Mouse (Mus musculus) common myeloid progenitor, adult 5-6 weeks (primary cell): ENCODE results near the gene Tmprss5. TPM values are rescaled to one million over a fixed set of nuclear protein-coding genes. Genes with fewer than 3 reads are reported as not detected.

Source experiments
- ATAC-seq: replicated peaks from 2 replicates; pipeline ENCODE4 v1.8.0; 2016; ENCODE audit warnings: low read depth, mild to moderate bottlenecking, moderate TSS enrichment, inconsistent platforms; ENCODE audit not compliant: poor library complexity, severe bottlenecking
- total RNA-seq: library from RNA; stranded (forward); fragments of 200-1000, 187-1606 nt; gene quantifications from 2 replicates; pipeline ENCODE4 v1.2.3, GENCODE M21; 2017

Gene Tmprss5
- not detected in 2 replicates for total RNA-seq

DNA sequence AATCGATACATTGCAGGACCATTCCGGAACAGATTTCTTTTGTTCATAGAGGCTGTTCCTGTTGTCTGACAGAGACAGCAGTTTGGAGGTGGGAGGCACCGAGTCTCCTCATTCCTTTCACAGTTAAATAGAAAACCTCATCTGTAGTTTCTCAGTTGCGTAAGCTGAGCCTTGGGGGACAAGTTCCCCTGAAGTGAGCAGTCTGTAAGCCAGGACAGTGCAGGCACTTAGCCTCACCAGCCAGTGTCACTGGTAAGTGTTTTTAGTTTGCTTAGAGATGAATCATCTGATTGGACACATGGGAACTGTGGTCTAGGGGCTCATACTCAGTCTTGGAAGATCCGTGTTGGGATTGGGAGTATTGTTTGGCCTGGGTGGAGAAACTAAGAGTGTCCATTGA, at the start of gene Tmprss5:
Tmprss5 (plus strand) TSS at position 154 of the 400 bp plus-strand sequence.
- no peak for ATAC-seq

DNA sequence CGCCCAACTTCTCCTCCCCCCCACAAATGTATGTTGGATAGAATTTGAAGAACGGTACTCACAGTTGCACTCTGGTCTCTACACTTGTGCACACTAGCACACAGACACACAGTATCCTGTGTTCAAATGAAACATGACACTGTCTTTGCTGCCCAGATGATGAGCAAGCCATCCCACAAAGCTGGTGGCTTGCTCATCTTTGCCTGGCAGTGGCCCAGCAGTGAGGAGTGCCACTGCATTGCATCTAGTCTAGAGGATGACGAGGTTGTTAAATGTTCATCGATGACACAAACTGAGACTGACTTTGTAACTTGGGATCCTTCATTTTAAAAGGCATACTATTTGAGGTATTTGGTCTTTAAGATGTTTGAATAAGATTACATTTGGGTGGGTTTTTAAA, 46.3 kb upstream of the Tmprss5 start:
- ATAC-seq, result no peak

DNA sequence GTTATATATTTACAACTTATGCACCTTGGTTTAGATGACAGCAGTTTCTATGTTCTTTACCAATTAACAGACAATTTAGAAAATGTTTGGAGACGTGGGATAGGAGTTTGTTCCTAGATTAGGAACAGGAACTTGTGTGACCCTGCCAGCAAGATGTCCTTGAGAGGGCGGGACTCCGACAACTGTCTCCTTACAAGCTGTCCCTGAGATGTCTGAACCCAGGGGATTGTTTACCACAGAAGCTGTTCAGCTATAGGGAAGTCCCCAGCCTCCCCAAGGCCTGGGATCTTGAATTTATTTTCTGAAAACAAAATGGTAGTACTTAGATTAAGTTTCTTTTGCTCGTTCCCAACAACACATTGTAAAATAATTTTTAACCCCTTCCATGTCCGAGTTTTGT, 30.2 kb upstream of the Tmprss5 start:
- ATAC-seq, result no peak

DNA sequence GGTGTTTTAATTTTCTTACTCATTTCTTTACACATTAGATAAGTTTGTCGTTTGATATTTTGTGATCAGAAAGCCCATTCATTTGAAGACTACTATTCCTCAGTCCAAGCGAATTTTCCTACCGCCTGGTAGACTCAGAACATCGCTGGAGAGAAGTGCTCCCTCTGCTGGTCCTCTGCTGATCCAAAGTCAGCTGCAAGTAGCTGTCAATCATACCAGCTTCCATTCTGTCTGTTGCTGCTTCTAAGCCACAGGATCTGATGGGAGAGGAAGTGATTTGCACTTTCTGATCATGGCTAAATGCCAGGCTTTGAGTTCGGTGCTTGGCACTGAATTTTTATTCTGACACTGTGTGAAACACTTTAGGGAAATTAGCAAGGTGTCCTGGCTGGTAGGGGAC, 29.7 kb upstream of the Tmprss5 start:
- ATAC-seq, result peak; percentile 70

DNA sequence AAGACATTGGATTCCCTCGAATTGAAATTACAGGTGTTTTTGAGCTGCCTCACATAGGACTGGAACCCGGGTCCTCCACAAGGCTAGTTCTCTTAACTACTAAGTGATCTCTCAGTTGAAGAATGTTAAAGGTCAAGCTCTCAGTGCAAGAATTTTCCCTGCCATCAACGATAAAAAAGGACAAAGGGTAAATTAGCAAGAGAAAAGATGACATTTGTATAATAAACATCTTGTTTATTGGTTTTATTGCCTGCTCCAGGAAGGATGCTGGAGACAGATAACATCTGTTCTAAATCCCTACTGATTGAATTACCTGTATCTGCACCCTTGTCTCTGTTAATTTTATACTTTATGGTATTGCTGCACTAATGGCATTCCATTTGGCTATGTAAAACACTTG, 27.0 kb upstream of the Tmprss5 start:
- ATAC-seq, result no peak

DNA sequence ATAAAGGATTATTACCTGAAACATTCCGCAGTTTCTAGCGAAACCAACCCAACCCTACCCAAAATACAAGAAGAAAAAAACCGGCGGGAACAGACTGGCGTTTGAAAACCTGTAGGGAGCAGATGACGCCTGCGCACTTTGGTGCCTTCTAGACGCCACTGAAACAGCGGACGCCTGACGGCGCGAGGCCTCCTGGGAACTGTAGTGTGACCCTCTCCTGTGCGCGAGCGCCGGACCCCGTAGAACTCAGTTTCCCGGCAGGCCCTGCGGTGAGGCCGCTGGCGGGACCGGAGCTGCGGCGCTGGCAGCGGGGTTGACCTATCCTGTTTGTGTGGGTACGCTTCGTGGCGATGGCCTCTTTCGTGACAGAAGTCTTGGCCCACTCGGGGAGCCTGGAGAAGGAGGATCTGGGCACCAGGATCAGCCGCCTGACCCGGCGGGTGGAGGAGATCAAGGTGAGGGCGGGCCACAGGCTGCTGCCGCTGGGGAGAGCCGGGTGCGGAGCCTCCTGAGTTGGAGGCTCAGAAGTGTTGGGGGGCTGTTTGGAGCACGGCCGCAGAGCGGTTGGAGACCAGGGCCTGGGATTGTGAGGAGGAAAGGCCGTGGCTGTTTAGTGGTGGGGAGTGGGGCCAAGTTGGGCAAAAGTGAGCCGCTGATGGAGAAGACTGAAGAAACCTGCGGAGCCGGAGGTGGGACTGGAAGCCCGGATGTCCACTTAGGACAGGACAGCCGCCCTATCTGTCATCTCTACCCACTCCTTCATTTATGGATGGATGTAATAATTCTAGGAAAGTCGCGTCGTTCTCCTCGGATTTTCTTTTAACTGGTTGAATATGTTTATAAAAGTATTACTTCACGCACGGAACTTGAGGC, 25.5 kb upstream of the Tmprss5 start, which contains the start of gene Zw10:
Zw10 (plus strand) TSS at position 281 of the 873 bp plus-strand sequence.
- ATAC-seq, result peak; percentile 97

DNA sequence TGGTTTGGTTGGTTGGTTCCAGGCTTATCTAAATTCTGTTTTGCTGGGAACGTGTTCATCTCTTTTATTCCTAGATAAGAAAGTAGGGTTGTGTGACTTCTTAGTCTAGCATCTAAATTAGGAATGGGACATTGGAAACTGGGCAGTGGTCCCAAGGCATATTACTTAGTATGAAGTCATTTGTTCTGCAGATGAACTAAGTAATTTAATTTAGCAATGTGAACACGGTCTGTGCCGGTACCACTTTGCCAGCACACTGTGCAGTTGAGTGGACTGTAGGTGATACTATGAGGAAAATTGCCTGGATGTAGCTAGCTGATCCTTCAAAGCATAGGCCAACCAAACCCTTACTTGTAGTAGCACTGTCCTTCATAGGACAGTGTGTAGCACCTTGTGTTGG, 4.2 kb upstream of the Tmprss5 start:
- ATAC-seq, result no peak

DNA sequence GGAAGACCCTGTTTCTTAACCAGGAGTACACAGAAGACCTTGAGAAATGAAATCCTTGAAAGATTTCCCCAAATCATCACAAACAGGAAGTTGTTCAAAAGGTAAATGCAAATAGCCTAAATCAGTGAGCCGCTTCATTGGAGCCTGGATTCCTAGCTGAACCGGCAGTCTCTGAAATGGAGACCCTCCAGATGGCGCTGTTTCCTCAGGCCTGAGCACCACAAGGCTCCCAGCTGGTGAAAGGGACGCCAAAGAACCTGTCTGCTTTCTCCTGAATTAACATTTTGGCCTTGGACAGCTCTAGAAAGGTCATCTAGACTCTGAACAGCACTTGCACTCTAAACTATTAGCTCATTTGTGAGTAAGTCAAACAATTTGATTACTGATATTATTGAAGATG, 501 bp downstream of the Tmprss5 start:
- 0 out of 2 replicates have a peak, but pooled peaks have one; percentile 25 for ATAC-seq

DNA sequence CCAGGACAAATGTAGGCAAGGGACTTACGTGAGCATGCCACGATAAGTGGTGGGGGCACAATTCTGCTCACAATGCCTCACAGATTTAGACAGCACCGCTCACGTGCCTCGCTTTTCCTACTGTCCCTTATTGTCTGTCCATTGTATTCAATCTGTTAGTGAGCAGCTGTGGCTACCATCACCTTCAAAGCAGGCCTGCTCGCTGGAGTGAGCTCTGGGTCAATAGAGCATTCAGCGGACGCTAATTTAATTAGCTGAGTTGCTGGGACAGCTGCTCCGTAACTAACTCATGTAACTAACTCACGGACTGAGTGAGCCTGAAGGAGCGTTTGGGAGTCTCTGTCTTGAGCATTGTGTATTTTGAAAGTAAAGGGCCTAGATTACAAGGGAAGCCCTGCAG, 6.3 kb downstream of the Tmprss5 start:
- ATAC-seq, result no peak

DNA sequence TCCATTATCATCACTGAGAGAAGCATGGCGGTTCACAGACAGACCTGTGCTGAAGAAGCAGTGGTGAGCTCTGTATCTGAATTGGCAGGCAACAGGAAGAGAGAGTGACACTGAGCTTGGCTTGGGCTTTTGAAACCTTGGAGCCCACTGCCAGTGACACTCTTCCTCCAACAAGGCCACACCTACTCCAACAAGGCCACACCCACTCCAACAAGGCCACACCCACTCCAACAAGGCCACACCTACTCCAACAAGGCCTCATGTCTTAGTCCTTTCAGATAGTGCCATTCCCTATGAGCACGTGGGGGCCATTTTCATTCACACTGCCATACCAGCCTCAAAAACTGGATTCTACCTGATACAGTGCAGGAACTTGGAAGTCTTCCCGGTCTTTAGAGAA, 17.8 kb downstream of the Tmprss5 start:
- no peak for ATAC-seq

DNA sequence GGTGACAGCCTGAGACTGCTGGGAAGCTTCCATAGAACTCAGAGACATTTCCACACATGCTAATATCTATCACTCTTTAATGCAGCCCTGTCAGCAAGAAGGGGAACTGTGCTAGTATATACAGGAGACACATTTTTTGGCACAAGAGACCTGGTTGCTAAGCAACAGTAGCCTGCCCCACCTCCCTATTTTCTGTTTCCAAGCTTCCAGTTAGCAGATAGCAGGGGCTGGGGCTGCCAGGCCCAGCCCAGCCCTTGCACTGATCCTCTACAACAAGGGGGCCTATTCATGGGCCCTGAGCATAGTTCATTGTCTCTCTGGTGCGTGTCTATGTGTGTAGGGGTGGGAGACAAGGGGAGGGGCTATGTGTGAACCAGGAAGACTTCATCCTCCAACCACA, 21.3 kb downstream of the Tmprss5 start:
- no peak for ATAC-seq

DNA sequence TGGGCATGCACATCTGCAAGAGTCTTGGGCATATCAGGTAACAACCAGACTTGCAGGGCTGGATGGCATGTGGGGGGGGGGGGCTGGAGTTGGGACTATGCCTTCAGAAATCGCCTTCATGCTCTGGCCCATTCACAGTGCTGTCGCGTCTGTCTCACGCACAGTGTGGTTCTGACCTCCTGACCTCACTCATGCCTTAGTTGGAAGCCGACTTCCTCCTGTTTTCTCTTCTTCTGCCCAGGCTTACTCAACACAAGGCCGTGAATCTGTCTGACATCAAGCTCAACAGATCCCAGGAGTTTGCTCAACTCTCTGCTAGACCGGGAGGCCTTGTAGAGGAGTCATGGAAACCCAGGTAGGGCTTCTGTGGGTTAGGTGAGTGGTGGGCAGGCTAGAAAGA, 28.0 kb downstream of the Tmprss5 start:
- ATAC-seq, result no peak

DNA sequence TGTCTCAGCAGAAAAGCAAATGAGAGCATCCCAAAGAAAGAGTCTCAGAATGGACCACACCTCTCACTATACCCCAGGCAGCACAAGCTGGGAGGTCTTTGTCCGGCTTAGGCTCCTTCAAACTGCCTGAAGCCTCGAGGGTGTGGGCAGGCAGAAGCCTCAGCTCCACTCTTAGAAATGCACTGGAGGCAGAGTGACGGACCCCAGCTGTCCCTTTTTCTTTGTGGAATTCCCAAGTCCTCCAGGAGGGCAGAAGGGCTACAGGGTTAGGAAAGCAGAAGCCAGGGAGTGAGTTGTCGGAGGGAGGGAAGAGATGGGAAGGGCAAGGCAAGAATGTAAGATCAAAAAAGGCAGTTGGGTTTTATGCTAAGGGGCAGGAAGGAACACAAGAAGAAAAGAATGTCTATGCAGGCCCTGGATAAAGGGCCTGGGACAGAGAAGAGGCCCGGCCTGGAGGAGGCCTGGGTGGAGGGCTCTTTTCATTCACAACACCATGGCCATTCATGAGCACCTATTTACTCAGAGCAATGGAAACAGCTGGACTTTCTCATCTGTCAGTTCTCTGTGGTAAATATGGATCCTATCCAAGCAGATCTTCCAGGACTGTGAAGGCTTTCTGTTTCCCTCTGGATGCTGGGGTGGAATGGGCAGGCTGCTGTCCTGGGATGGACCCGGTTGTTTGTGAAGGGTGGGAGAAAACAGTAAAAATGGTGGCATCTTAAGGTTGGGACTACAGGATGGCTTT, 29.6 kb downstream of the Tmprss5 start:
- no peak for ATAC-seq

DNA sequence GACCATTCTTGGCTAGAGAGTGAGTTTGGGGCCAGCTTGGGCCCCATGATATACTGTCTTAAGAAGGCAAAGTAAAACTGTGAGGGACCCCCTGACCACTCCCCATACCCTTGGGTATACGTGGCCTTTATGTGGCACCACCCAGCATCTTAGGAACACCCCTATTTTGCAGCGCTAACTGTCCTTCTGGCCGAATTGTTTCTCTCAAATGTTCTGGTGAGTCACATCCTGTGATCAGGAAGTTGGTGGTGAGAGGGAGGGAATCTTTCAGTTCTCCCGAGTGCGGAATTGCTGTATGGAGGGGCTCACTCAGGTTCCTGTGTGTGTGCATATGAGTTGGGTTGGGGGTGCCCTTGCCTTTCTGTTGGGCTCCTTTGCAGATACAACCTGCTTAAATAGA, 30.2 kb downstream of the Tmprss5 start:
- ATAC-seq, result no peak

DNA sequence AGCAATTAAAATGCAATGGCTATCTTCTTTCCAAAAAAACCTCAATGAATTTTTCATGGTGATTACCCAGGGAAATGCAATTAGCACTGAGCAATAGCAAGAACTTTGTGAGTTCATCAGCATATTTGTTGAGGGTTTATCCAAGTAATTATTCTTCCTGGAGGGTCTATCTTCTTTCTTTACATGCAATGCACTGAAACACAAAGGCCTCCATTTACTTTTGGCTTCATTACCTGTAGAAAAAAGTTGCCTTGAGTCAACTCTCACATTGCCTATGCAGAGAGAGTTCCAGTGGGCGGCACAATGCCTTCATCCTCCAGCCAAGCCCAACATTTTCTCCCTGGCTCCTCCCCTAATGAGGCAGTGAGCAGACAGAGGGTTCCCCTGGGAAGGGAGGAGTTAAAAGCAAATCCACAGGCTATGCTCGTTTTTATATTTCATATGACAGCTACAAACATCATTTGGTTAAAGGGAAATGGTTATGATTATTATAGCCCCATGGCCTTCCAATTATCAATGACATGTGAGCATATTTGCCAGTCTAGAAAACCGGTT, 37.3 kb downstream of the Tmprss5 start:
- ATAC-seq, result no peak

DNA sequence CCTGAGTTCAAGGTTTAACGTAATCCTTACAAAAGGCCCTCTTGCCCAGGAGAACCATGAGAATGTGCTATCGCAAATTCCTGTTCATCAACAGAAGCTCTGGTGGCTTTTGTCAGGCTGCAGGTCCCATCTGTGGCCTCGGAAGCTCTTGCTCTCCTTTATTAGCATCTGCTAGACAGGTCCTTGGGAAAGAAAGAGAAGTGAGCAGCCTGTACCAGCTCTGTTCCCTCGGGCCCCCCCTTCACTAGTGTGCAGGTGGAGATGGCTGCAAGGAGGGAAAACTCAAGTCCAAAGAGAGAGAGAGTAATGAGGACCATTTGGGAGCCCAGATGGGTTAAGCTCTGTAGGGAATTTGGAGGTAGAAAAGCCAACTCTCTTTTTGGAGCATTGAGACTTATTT, 38.7 kb downstream of the Tmprss5 start:
- ATAC-seq, result no peak

DNA sequence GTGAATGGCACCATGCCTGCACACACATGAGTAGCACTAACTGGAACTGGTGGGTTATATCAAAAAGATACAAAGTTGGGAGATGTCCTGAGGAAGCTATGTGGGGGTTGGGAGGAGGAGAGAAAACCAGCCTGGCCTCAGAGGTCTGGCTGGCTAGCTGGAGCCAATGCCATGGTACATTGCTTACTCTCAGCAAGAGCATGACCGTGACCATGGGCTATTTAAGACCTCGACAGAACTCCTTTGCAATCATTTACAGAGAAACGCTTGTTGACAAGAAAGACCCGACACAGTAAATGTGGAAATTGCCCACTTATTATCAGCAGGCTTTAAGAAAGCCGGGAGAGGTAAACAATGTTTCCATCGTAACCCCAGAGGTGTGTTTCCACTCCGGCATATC, 44.6 kb downstream of the Tmprss5 start:
- ATAC-seq, result no peak

DNA sequence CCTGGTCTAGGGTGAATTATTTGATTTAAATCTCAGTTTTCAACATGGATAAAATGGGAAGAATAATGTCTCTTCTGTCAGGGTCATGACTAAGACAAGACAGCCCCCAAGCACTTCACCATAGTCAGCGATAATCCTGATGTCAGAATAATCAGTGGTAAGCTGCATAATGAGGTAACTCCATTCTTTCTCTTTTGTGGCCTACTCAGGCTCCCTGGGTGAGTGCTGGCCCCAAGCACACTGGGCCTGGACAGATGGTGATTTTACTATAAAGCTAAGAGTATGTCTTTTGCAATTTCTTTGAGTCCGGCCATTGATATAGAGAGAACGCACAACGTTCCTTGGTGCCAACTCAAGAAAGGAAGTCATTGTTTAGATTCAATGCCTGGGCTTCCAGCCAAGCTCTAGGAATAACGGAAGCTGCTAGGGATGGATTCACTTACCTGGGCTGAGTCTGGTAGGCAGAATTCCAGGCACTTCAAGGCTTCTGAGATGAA, 49.5 kb downstream of the Tmprss5 start:
- ATAC-seq, result no peak

DNA sequence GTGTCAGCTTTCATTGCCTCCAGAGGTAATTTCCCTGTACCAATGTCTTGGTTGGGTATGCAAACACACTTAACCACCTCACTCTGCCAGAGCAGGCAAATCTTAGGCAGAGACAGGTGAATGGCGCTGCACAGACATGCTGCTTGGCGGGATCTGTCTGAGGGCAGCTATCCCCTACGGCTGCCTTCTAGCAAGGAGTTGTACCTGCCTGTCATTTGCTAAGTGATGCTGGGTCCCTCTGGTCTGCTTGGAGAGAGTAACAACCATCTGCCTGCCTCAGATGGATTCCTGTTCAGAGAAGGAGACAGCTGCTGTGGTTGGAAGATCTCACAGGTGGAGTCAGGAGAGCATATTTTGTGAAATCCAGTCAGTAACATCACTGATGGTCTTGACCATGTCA, 62.8 kb downstream of the Tmprss5 start:
- no peak for ATAC-seq

DNA sequence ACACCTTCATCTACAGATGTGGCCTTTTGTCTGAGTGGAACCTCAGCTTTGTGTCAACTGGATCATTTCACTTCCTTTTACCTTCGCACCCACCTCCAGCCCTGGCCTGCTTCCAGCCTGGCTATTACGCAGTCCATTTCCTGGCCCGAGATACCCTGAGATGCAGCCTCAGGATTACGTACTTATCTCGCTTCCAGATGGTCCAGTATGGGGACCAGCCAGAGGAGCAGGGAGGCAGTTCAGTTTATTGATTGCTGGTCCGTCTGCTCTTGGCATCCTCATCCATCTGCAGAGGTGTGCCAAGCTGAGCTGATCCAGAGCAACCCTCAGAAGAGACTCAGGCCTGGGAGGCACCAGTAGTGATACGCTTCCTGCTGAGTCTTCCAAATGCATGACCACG, 64.7 kb downstream of the Tmprss5 start:
- ATAC-seq, result no peak

DNA sequence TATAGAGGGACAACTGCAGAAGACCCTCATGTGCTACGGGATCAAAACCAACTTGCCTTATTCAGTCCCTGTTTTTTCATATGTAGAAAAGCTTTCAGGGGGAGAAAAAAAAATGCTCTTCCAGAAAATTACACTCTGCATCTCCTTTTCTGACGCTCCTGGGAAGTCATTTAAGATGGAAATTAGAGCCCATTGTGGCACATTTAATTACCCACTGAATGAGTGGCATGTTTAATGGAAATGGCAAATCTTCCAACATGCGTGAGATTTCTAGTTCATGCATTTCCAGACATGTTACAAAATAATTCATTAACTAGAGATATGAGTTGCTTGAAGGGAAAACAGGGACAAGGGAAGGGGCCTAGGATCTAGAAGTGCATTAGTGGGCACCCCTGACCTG, 66.0 kb downstream of the Tmprss5 start:
- ATAC-seq, result no peak
